In genomic region chr2:29052943-29053454, GRCm38 (mm10) we compare ENCODE assay signal across 8 mouse cellular contexts. TPM values are rescaled to one million over a fixed set of nuclear protein-coding genes. Genes with fewer than 3 reads are reported as not detected.
A peak's percentile ranks its signal among the peaks of the same experiment; 100 is the strongest.
DNase-seq lines count a peak whose midpoint lies in the region; ATAC-seq and TF ChIP-seq lines count a peak whose summit lies in the region.

No protein-coding gene starts in this region.

- no peak overlapping the region for H3K4me2 ChIP-seq in lung, embryonic 15.5 days

- intact Hi-C loops in gastrocnemius, postnatal 14 days (cut with DNase I; ENCODE audit: low total_unique reads): loop anchor here (5.0 kb wide), 2 partner anchors 131 to 301 kb away; no protein-coding TSS in a partner anchor

- no peaks in the 10 kb centered on the region for H3K79me2 ChIP-seq in C2C12 (ENCODE audit: control insufficient read depth, insufficient read depth)

- WGBS in lung, embryonic 15.5 days: 25% methylated on average over 4 of the region's 4 CpGs

- no peak overlapping the region for H3ac ChIP-seq in C2C12 (ENCODE audit: control insufficient read depth, insufficient read length, low read depth)

- no peak for ATAC-seq in G1E (ENCODE audit: extremely low read depth, insufficient number of reproducible peaks, low FRiP score, poor library complexity, severe bottlenecking)
- ATAC-seq in lung, embryonic 15.5 days (ENCODE audit: borderline replicate concordance, extremely low read depth, low FRiP score, low TSS enrichment): peak; percentile 39; the same call in 1 of the 2 replicates
- ATAC-seq in neutrophil, adult 5-6 weeks (ENCODE audit: extremely low read depth, insufficient number of reproducible peaks, low FRiP score, poor library complexity, severe bottlenecking): peak; percentile 47; the same call in 1 of the 2 replicates

- peak; percentile 60 for TF ChIP-seq CTCF in C2C12 (IDR thresholded peaks at IDR 0.05; ENCODE audit: control insufficient read depth, insufficient read depth, insufficient read length)
- peak; percentile 53 for TF ChIP-seq CTCF in G1E (IDR thresholded peaks at IDR 0.05; ENCODE audit: low read depth, low read length)

- H3K9ac ChIP-seq in lung, embryonic 15.5 days: no peak overlapping the region

- no peaks in the 10 kb centered on the region for H3K79me3 ChIP-seq in C2C12 (ENCODE audit: low read depth)

- DNase-seq in G1E (ENCODE audit: low spot score): no peak
- peak; percentile 39 for DNase-seq in cerebellum, adult 9-10 months
- peak; percentile 52 for DNase-seq in gastrocnemius, postnatal 14 days
- DNase-seq in kidney, postnatal 14 days: peak; percentile 57
- DNase-seq in thymus, postnatal 25 days: peak; percentile 68

- H3K27me3 ChIP-seq in C2C12 (ENCODE audit: control insufficient read depth, insufficient read depth, insufficient read length) (peaks cover 15% of the 10 kb centered on the region), G1E (ENCODE audit: insufficient read depth, low read length) (peaks cover 25% of the 10 kb centered on the region)
- peaks cover 10% of the 10 kb centered on the region; the same call in 1 of the 2 replicates for H3K27me3 ChIP-seq in lung, embryonic 15.5 days

- H3K9me3 ChIP-seq in G1E (replicated peaks): no peaks in the 10 kb centered on the region
- no peaks in the 10 kb centered on the region for H3K9me3 ChIP-seq in lung, embryonic 15.5 days

- H3K4me3 ChIP-seq in C2C12 (ENCODE audit: insufficient read depth, poor library complexity, severe bottlenecking) (no peak overlapping the region), G1E (ENCODE audit: low read depth, low read length) (no peak overlapping the region)
- H3K4me3 ChIP-seq in lung, embryonic 15.5 days: no peak overlapping the region

- no peak overlapping the region for H3K27ac ChIP-seq in lung, embryonic 15.5 days

- H3K36me3 ChIP-seq in C2C12 (ENCODE audit: control insufficient read depth, insufficient read depth): no peaks in the 10 kb centered on the region
- H3K36me3 ChIP-seq in G1E (replicated peaks): no peaks in the 10 kb centered on the region
- no peaks in the 10 kb centered on the region for H3K36me3 ChIP-seq in lung, embryonic 15.5 days

- peaks cover 16% of the 10 kb centered on the region for H3K4me1 ChIP-seq in G1E (ENCODE audit: insufficient read depth, low read depth, low read length)
- peaks cover 11% of the 10 kb centered on the region for H3K4me1 ChIP-seq in lung, embryonic 15.5 days

TF ChIP-seq in C2C12, 6 proteins besides CTCF, POLR2A, EP300 and RAD21:
- TF ChIP-seq FOSL1 (IDR thresholded peaks at IDR 0.05; ENCODE audit: insufficient read depth, low read length, poor library complexity, severe bottlenecking) (no peak), MAX (IDR thresholded peaks at IDR 0.05) (no peak), CEBPB (IDR thresholded peaks at IDR 0.05; ENCODE audit: low read depth) (no peak), MYOG (IDR thresholded peaks at IDR 0.05; ENCODE audit: control insufficient read depth, extremely low read depth, insufficient read length) (no peak), MYOD1 (IDR thresholded peaks at IDR 0.05; ENCODE audit: control insufficient read depth, insufficient read length, low read depth) (no peak), USF1 (IDR thresholded peaks at IDR 0.05; ENCODE audit: low read depth) (no peak)

RNA-seq across cellular contexts. Expression of gene Cfap77, which starts 1.9 kb away (rescaled TPM):
- polyA plus RNA-seq in C2C12 (2012; fragmentation: generic; extraction: Trizol) (0.12 TPM), G1E (2012) (0.73 and 0.79 TPM in 2 replicates)
- total RNA-seq in G1E (2014; fragmentation: Nextera tagmentation) (1.9 and 2.2 TPM in 2 replicates), G1E (2017) (0.29 and 0.55 TPM in 2 replicates)
- total RNA-seq in gastrocnemius, postnatal 14 days (2021): not detected
- polyA plus RNA-seq in lung, embryonic 15.5 days (2015; fragmentation: Nextera tagmentation; extraction: Ambion mirVana): 0.33 and 0.57 TPM in 2 replicates
- total RNA-seq in neutrophil, adult 5-6 weeks (2017): not detected in 2 replicates

RNA-seq across cellular contexts. Expression of gene Ttf1, which starts 7.1 kb away (rescaled TPM):
- 3.4 TPM for polyA plus RNA-seq in C2C12 (2012; fragmentation: generic; extraction: Trizol)
- 21.5 and 27.6 TPM in 2 replicates for total RNA-seq in G1E (2014; fragmentation: Nextera tagmentation)
- total RNA-seq in G1E (2017): 31.8 and 39.2 TPM in 2 replicates
- polyA plus RNA-seq in G1E (2012): 5.6 and 7.8 TPM in 2 replicates
- 1 to 10 TPM; 3.2 to 3.5 TPM for total RNA-seq in gastrocnemius, postnatal 14 days (2021)
- polyA plus RNA-seq in lung, embryonic 15.5 days (2015; fragmentation: Nextera tagmentation; extraction: Ambion mirVana): 9.0 and 11.3 TPM in 2 replicates
- 37.6 and 42.9 TPM in 2 replicates for total RNA-seq in neutrophil, adult 5-6 weeks (2017)
